Mouse (Mus musculus) megakaryocyte, embryonic 14.5 days (primary cell): ENCODE data around the gene Zkscan16.

Experiments used
- FLI1 ChIP-seq: IDR thresholded peaks from 2 replicates; pipeline ENCODE4 v1.6.1; 2012; ENCODE audit warnings: low read length, inconsistent platforms, mixed read lengths
- GATA1 ChIP-seq: IDR thresholded peaks from 3 replicates; pipeline ENCODE4 v1.6.1; 2012; ENCODE audit warnings: mixed read lengths, low read length, inconsistent platforms, borderline replicate concordance

DNA sequence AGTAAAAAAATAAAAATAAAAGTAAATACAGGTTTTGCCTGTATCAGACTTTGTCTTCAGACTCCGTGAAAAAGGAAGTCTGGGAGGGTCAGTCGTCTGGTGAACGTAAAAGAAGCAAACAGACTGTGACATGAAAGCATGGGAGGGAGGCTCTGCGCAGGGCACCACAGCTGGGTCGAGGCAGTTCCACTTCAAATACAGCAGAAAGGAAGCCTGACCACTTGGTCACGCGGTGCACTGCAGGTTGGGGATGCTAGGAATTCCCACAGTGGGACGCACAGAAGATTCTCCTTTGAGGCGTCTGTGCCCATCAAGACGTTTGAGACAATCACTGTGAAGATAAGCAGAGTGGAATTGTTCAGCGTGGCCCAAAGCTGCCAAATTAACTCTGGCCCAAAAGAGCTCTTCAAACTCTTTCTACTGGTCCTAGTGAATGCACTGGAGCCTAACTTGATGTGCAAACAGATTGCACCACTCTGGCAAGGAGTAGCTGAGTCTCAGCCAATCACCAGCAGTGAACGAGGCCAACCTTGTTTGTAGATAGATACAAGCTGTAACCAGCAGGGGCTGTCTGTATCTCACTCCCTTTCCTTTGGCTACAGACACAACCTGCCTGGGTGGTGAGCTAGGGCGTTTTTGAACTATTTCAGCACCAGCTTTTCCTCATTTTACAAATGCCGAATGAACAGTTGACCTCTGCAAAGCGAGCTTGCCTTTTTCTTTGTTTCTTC lies 8.5 kb upstream of the Zkscan16 start:
- TF ChIP-seq GATA1 (no peak), FLI1 (no peak)
